In genomic region chr2:27088700-27089099, GRCm38 (mm10) we compare ENCODE assay signal across 15 mouse cellular contexts. TPM values are rescaled to one million over a fixed set of nuclear protein-coding genes. Genes with fewer than 3 reads are reported as not detected.
DNase-seq lines count a peak whose midpoint lies in the region; ATAC-seq and TF ChIP-seq lines count a peak whose summit lies in the region.
"Had no signal": no experiment of that assay in that cellular context is flagged by ENCODE, and none has a peak within 500 bp of the region (broad histone marks: within the 10 kb centered on the region; RNA-seq: fewer than 3 reads in every experiment).

No protein-coding gene starts in this region.

- no peak overlapping the region for H3K4me2 ChIP-seq in kidney, embryonic 16.5 days (replicated peaks; ENCODE audit: low read depth, low read length)
- no peak overlapping the region for H3K4me2 ChIP-seq in lung, postnatal 0 days (replicated peaks; ENCODE audit: low read depth, low read length)
- no peak overlapping the region for H3K4me2 ChIP-seq in midbrain, postnatal 0 days (ENCODE audit: low read depth, low read length, poor library complexity, severe bottlenecking)
- H3K4me2 ChIP-seq: midbrain, embryonic 15.5 days; neural tube, embryonic 13.5 days had no signal

- no peak for DNase-seq in heart, embryonic 10.5 days (ENCODE audit: low spot score)
- no peak for DNase-seq in heart, postnatal 25 days (ENCODE audit: low spot score)
- no peak for DNase-seq in kidney, postnatal 10 days
- DNase-seq in lung, postnatal 0 days (ENCODE audit: low spot score): peak; percentile 33
- DNase-seq in adrenal gland, adult (ENCODE audit: inconsistent age in 2 of 2, low spot score in 1 of 2): no peak
- no peak for DNase-seq in midbrain, postnatal 0 days (ENCODE audit: low spot score)
- DNase-seq: cerebellum, adult 11 months; thymus, postnatal 14 days had no signal

- intact Hi-C loops in heart, postnatal 25 days (cut with DNase I): no loop called here

- H3K27me3 ChIP-seq in heart, embryonic 10.5 days (ENCODE audit: insufficient read depth, poor library complexity, severe bottlenecking): peaks cover 3% of the 10 kb centered on the region; the same call in 1 of the 2 replicates
- H3K27me3 ChIP-seq in kidney, embryonic 16.5 days (ENCODE audit: insufficient read depth, low read length): no peaks in the 10 kb centered on the region
- H3K27me3 ChIP-seq in lung, postnatal 0 days (replicated peaks; ENCODE audit: insufficient read depth, low read length): no peaks in the 10 kb centered on the region
- no peaks in the 10 kb centered on the region for H3K27me3 ChIP-seq in midbrain, postnatal 0 days (ENCODE audit: insufficient read depth, low read length)
- H3K27me3 ChIP-seq: midbrain, embryonic 15.5 days; neural tube, embryonic 13.5 days had no signal

- H3K27ac ChIP-seq in heart, embryonic 10.5 days: peak overlapping the region; percentile 69; the same call in 1 of the 2 replicates
- peak overlapping the region; percentile 65 for H3K27ac ChIP-seq in kidney, embryonic 16.5 days (ENCODE audit: low read length)
- H3K27ac ChIP-seq in brown adipose tissue, adult 24 weeks (replicated peaks; ENCODE audit: low read depth, low read length): peak overlapping the region; percentile 39; the same call in 1 of the 2 replicates
- H3K27ac ChIP-seq in lung, postnatal 0 days (ENCODE audit: low read length): peak overlapping the region; percentile 84
- H3K27ac ChIP-seq in midbrain, postnatal 0 days (ENCODE audit: low read depth, low read length): no peak overlapping the region
- H3K27ac ChIP-seq: midbrain, embryonic 15.5 days; neural tube, embryonic 13.5 days had no signal

- WGBS in heart, embryonic 10.5 days: 68% methylated on average over 5 of the region's 5 CpGs
- WGBS in kidney, embryonic 16.5 days: 64% methylated on average over 5 of the region's 5 CpGs
- 49% methylated on average over 5 of the region's 5 CpGs for WGBS in lung, postnatal 0 days
- 76% methylated on average over 5 of the region's 5 CpGs for WGBS in midbrain, postnatal 0 days

- H3K4me1 ChIP-seq in heart, embryonic 10.5 days: peaks cover 58% of the 10 kb centered on the region
- peaks cover 20% of the 10 kb centered on the region for H3K4me1 ChIP-seq in kidney, embryonic 16.5 days (ENCODE audit: insufficient read depth, low read length)
- peaks cover 9% of the 10 kb centered on the region; the same call in 1 of the 2 replicates for H3K4me1 ChIP-seq in brown adipose tissue, adult 24 weeks (ENCODE audit: control insufficient read depth, insufficient read depth, insufficient read length, low read length)
- H3K4me1 ChIP-seq in lung, postnatal 0 days (ENCODE audit: insufficient read depth, low read depth, low read length): peaks cover 5% of the 10 kb centered on the region; the same call in 1 of the 2 replicates
- H3K4me1 ChIP-seq in midbrain, postnatal 0 days (ENCODE audit: insufficient read depth, low read length): no peaks in the 10 kb centered on the region
- H3K4me1 ChIP-seq: midbrain, embryonic 15.5 days had no signal

- no peak overlapping the region for H3K9ac ChIP-seq in kidney, embryonic 16.5 days (replicated peaks; ENCODE audit: low read length)
- H3K9ac ChIP-seq in lung, postnatal 0 days (replicated peaks; ENCODE audit: low read depth): no peak overlapping the region
- no peak overlapping the region for H3K9ac ChIP-seq in midbrain, postnatal 0 days (replicated peaks; ENCODE audit: low read length, poor library complexity, severe bottlenecking)
- H3K9ac ChIP-seq: midbrain, embryonic 15.5 days; neural tube, embryonic 13.5 days had no signal

- H3K9me3 ChIP-seq in heart, embryonic 10.5 days: no peaks in the 10 kb centered on the region
- H3K9me3 ChIP-seq in kidney, embryonic 16.5 days (ENCODE audit: low read length): no peaks in the 10 kb centered on the region
- H3K9me3 ChIP-seq in lung, postnatal 0 days (ENCODE audit: low read length): no peaks in the 10 kb centered on the region
- H3K9me3 ChIP-seq in midbrain, postnatal 0 days (ENCODE audit: low read length): no peaks in the 10 kb centered on the region
- H3K9me3 ChIP-seq: G1E; midbrain, embryonic 15.5 days; neural tube, embryonic 13.5 days had no signal

- no peak for TF ChIP-seq CTCF in lung, postnatal 0 days (IDR thresholded peaks at IDR 0.05)
- TF ChIP-seq CTCF in midbrain, postnatal 0 days (IDR thresholded peaks at IDR 0.05): no peak

- peaks cover 2% of the 10 kb centered on the region; the same call in 1 of the 2 replicates for H3K36me3 ChIP-seq in heart, embryonic 10.5 days
- no peaks in the 10 kb centered on the region for H3K36me3 ChIP-seq in kidney, embryonic 16.5 days (ENCODE audit: insufficient read depth, low read length)
- H3K36me3 ChIP-seq in lung, postnatal 0 days (ENCODE audit: insufficient read depth, low read length): no peaks in the 10 kb centered on the region
- no peaks in the 10 kb centered on the region for H3K36me3 ChIP-seq in midbrain, postnatal 0 days (ENCODE audit: insufficient read depth, low read length)
- H3K36me3 ChIP-seq: G1E; midbrain, embryonic 15.5 days; neural tube, embryonic 13.5 days had no signal

- H3K4me3 ChIP-seq in heart, embryonic 10.5 days: no peak overlapping the region
- H3K4me3 ChIP-seq in kidney, embryonic 16.5 days (ENCODE audit: low read length): no peak overlapping the region
- no peak overlapping the region for H3K4me3 ChIP-seq in brown adipose tissue, adult 24 weeks (ENCODE audit: insufficient read depth, low read depth, low read length)
- H3K4me3 ChIP-seq in lung, postnatal 0 days (ENCODE audit: low read depth, low read length): no peak overlapping the region
- no peak overlapping the region for H3K4me3 ChIP-seq in midbrain, postnatal 0 days (ENCODE audit: low read depth, low read length)
- H3K4me3 ChIP-seq: midbrain, embryonic 15.5 days; neural tube, embryonic 13.5 days had no signal

- no peak for ATAC-seq in kidney, embryonic 16.5 days (ENCODE audit: low FRiP score, low TSS enrichment)
- peak; percentile 11 for ATAC-seq in lung, postnatal 0 days
- no peak for ATAC-seq in midbrain, postnatal 0 days (ENCODE audit: low FRiP score)
- ATAC-seq: midbrain, embryonic 15.5 days had no signal

- TF ChIP-seq EP300 in lung, postnatal 0 days (IDR thresholded peaks at IDR 0.05): no peak

RNA-seq across cellular contexts. Expression of gene Adamtsl2, which starts 9.5 kb away (rescaled TPM):
- 9.7 and 13.5 TPM in 2 replicates for polyA plus RNA-seq in heart, embryonic 10.5 days (2016; fragmentation: Nextera tagmentation; extraction: Ambion mirVana)
- total RNA-seq in heart, postnatal 25 days (2021): 10 to 100 TPM; 19.1 to 26.8 TPM
- polyA plus RNA-seq in kidney, embryonic 16.5 days (2015; fragmentation: Nextera tagmentation; extraction: Ambion mirVana): 1.6 and 2.0 TPM in 2 replicates
- polyA plus RNA-seq in brown adipose tissue, adult 24 weeks (2012; ENCODE audit: insufficient read depth, insufficient read length, missing spikeins): not detected in 2 replicates
- 50.6 and 52.3 TPM in 2 replicates for polyA plus RNA-seq in lung, postnatal 0 days (2015; fragmentation: Nextera tagmentation; extraction: Ambion mirVana)
- total RNA-seq in midbrain, postnatal 0 days (2014; rRNA removed): 14.3 and 17.0 TPM in 2 replicates
- 7.3 and 9.3 TPM in 2 replicates for polyA plus RNA-seq in midbrain, postnatal 0 days (2015; fragmentation: Nextera tagmentation; extraction: Ambion mirVana)
- total RNA-seq: common myeloid progenitor, adult 5-6 weeks had no signal
- polyA plus RNA-seq: G1E had no signal

RNA-seq across cellular contexts. Expression of gene Mymk, which starts 16.7 kb away (rescaled TPM):
- 0.09 TPM in 1 of 2 replicates, not detected in the other for polyA plus RNA-seq in heart, embryonic 10.5 days (2016; fragmentation: Nextera tagmentation; extraction: Ambion mirVana)
- not detected for total RNA-seq in heart, postnatal 25 days (2021)
- polyA plus RNA-seq in kidney, embryonic 16.5 days (2015; fragmentation: Nextera tagmentation; extraction: Ambion mirVana): 1.5 and 1.6 TPM in 2 replicates
- not detected in 2 replicates for polyA plus RNA-seq in brown adipose tissue, adult 24 weeks (2012; ENCODE audit: insufficient read depth, insufficient read length, missing spikeins)
- 0.36 and 0.76 TPM in 2 replicates for polyA plus RNA-seq in lung, postnatal 0 days (2015; fragmentation: Nextera tagmentation; extraction: Ambion mirVana)
- total RNA-seq in midbrain, postnatal 0 days (2014; rRNA removed): 0.16 TPM in 1 of 2 replicates, not detected in the other
- 0.15 TPM in 1 of 2 replicates, not detected in the other for polyA plus RNA-seq in midbrain, postnatal 0 days (2015; fragmentation: Nextera tagmentation; extraction: Ambion mirVana)
- total RNA-seq: common myeloid progenitor, adult 5-6 weeks had no signal
- polyA plus RNA-seq: G1E had no signal

RNA-seq across cellular contexts. Expression of gene Fam163b, which starts 53.6 kb away (rescaled TPM):
- polyA plus RNA-seq in heart, embryonic 10.5 days (2016; fragmentation: Nextera tagmentation; extraction: Ambion mirVana): 0.25 and 0.39 TPM in 2 replicates
- under 1 TPM; 0.34 to 0.48 TPM for total RNA-seq in heart, postnatal 25 days (2021)
- polyA plus RNA-seq in kidney, embryonic 16.5 days (2015; fragmentation: Nextera tagmentation; extraction: Ambion mirVana): 0.08 and 0.14 TPM in 2 replicates
- not detected in 2 replicates for polyA plus RNA-seq in brown adipose tissue, adult 24 weeks (2012; ENCODE audit: insufficient read depth, insufficient read length, missing spikeins)
- 0.26 and 0.43 TPM in 2 replicates for polyA plus RNA-seq in lung, postnatal 0 days (2015; fragmentation: Nextera tagmentation; extraction: Ambion mirVana)
- 4.9 and 8.4 TPM in 2 replicates for total RNA-seq in midbrain, postnatal 0 days (2014; rRNA removed)
- polyA plus RNA-seq in midbrain, postnatal 0 days (2015; fragmentation: Nextera tagmentation; extraction: Ambion mirVana): 13.0 and 13.9 TPM in 2 replicates
- total RNA-seq: common myeloid progenitor, adult 5-6 weeks had no signal
- polyA plus RNA-seq: C2C12, G1E had no signal
